21 mouse cellular contexts compared by ENCODE assay signal in genomic region chr1:165790461-165791210, GRCm38 (mm10). TPM values are rescaled to one million over a fixed set of nuclear protein-coding genes. Genes with fewer than 3 reads are reported as not detected.
DNase-seq lines count a peak whose midpoint lies in the region; TF ChIP-seq lines count a peak whose summit lies in the region.
"Had no signal": no experiment of that assay in that cellular context is flagged by ENCODE, and none has a peak within 500 bp of the region (broad histone marks: within the 10 kb centered on the region; RNA-seq: fewer than 3 reads in every experiment).

No protein-coding gene starts in this region.

- TF ChIP-seq POLR2A in heart, adult 2 months (IDR thresholded peaks at IDR 0.05; ENCODE audit: insufficient read depth, low read depth, low read length): no peak
- no peak for TF ChIP-seq POLR2A in thymus, adult 2 months (IDR thresholded peaks at IDR 0.05; ENCODE audit: control insufficient read depth, extremely low read depth, insufficient read depth, low read length, poor library complexity)

- 93% methylated on average over 17 of the region's 17 CpGs for WGBS in heart, adult 2 months
- WGBS in thymus, adult 2 months: 90% methylated on average over 17 of the region's 17 CpGs
- WGBS in limb, embryonic 10.5 days: 94% methylated on average over 17 of the region's 17 CpGs

- TF ChIP-seq CTCF in heart, adult 2 months (IDR thresholded peaks at IDR 0.05): no peak
- TF ChIP-seq CTCF in thymus, adult 2 months (IDR thresholded peaks at IDR 0.05; ENCODE audit: borderline replicate concordance, control insufficient read depth, extremely low read depth, insufficient read depth, low read length, poor library complexity): no peak

- H3K36me3 ChIP-seq in heart, adult 2 months (ENCODE audit: control insufficient read depth, insufficient read depth, low read length): no peaks in the 10 kb centered on the region
- peaks cover 12% of the 10 kb centered on the region; the same call in 1 of the 2 replicates for H3K36me3 ChIP-seq in thymus, adult 2 months (ENCODE audit: control insufficient read depth, insufficient read depth, low read length)
- no peaks in the 10 kb centered on the region for H3K36me3 ChIP-seq in limb, embryonic 10.5 days
- H3K36me3 ChIP-seq: embryonic facial prominence, embryonic 10.5 days; embryonic facial prominence, embryonic 12.5 days; forebrain, embryonic 15.5 days had no signal

- H3K4me3 ChIP-seq in heart, adult 2 months: no peak overlapping the region
- H3K4me3 ChIP-seq in thymus, adult 2 months (ENCODE audit: control insufficient read depth, insufficient read depth, low read length): peak overlapping the region; percentile 75
- H3K4me3 ChIP-seq in limb, embryonic 10.5 days: no peak overlapping the region
- H3K4me3 ChIP-seq: embryonic facial prominence, embryonic 10.5 days; embryonic facial prominence, embryonic 12.5 days; forebrain, embryonic 13.5 days; forebrain, embryonic 15.5 days had no signal

- no peaks in the 10 kb centered on the region for H3K27me3 ChIP-seq in heart, adult 2 months (ENCODE audit: control insufficient read depth, insufficient read depth, low read length)
- H3K27me3 ChIP-seq in thymus, adult 2 months (ENCODE audit: control insufficient read depth, insufficient read depth, low read length): no peaks in the 10 kb centered on the region
- H3K27me3 ChIP-seq in limb, embryonic 10.5 days (ENCODE audit: low read depth, poor library complexity, severe bottlenecking): peaks cover 3% of the 10 kb centered on the region; the same call in 1 of the 2 replicates
- H3K27me3 ChIP-seq: forebrain, embryonic 13.5 days; forebrain, embryonic 15.5 days had no signal

- H3K9me3 ChIP-seq in limb, embryonic 10.5 days (replicated peaks): no peaks in the 10 kb centered on the region
- H3K9me3 ChIP-seq: embryonic facial prominence, embryonic 10.5 days; embryonic facial prominence, embryonic 12.5 days; forebrain, embryonic 13.5 days; forebrain, embryonic 15.5 days had no signal

- no peak for TF ChIP-seq EP300 in heart, adult 2 months (IDR thresholded peaks at IDR 0.05; ENCODE audit: insufficient read depth, low read depth, low read length)

- intact Hi-C loops in heart, adult 2 months (cut with DNase I): no loop called here

- H3K4me1 ChIP-seq in heart, adult 2 months (ENCODE audit: control insufficient read depth, insufficient read depth, low read length): no peaks in the 10 kb centered on the region
- H3K4me1 ChIP-seq in thymus, adult 2 months (replicated peaks; ENCODE audit: control insufficient read depth, insufficient read depth, low read length): peaks cover 38% of the 10 kb centered on the region
- H3K4me1 ChIP-seq in limb, embryonic 10.5 days: peaks cover 36% of the 10 kb centered on the region

- no peak overlapping the region for H3K9ac ChIP-seq in heart, adult 2 months (ENCODE audit: low read depth, low read length)
- H3K9ac ChIP-seq: embryonic facial prominence, embryonic 12.5 days; forebrain, embryonic 13.5 days; forebrain, embryonic 15.5 days; forebrain, postnatal 0 days had no signal

- H3K79me2 ChIP-seq in heart, adult 2 months (replicated peaks; ENCODE audit: control insufficient read depth, insufficient read depth, low read length): no peaks in the 10 kb centered on the region

- no peak overlapping the region for H3K27ac ChIP-seq in heart, adult 2 months
- H3K27ac ChIP-seq in thymus, adult 2 months (ENCODE audit: control insufficient read depth, insufficient read depth, low read length): peak overlapping the region; percentile 95
- H3K27ac ChIP-seq in limb, embryonic 10.5 days: peak overlapping the region; percentile 57; the same call in 1 of the 2 replicates
- H3K27ac ChIP-seq: embryonic facial prominence, embryonic 10.5 days; embryonic facial prominence, embryonic 12.5 days; forebrain, embryonic 13.5 days; forebrain, embryonic 15.5 days had no signal

- peak; percentile 81 for DNase-seq in heart, adult 11 months
- no peak for DNase-seq in heart, adult 2 months
- DNase-seq in thymus, adult 2 months: no peak
- no peak for DNase-seq in thymus, adult 18-20 months
- no peak for DNase-seq in limb, embryonic 10.5 days (ENCODE audit: low spot score)
- peak; percentile 55 for DNase-seq in naive thymus-derived CD4-positive, alpha-beta T cell, adult 2 months (ENCODE audit: low read depth)
- no peak for DNase-seq in kidney, adult 9 months
- no peak for DNase-seq in frontal cortex, postnatal 25 days (ENCODE audit: low spot score in 2 of 2)
- DNase-seq: adrenal gland, adult 2 months; adrenal gland, postnatal 10 days; adrenal gland, postnatal 25 days; cerebellum, adult 11-12 months; cerebellum, adult 2 months; cerebellum, adult 9-10 months; cerebellum, postnatal 10 days; cerebellum, postnatal 25 days; forebrain, postnatal 0 days had no signal

RNA-seq across cellular contexts. Expression of gene Cd247, which starts 2.2 kb away (rescaled TPM):
- under 1 TPM; 0.52 to 0.76 TPM for total RNA-seq in heart, adult 2 months (2021)
- 2.4 and 3.0 TPM in 2 replicates for polyA plus RNA-seq in heart, adult 2 months (2012; rRNA removed)
- 559 and 663 TPM in 2 replicates for polyA plus RNA-seq in thymus, adult 2 months (2012; rRNA removed)
- polyA plus RNA-seq in limb, embryonic 10.5 days (2016; fragmentation: Nextera tagmentation; extraction: Ambion mirVana): 1.0 and 1.1 TPM in 2 replicates

RNA-seq across cellular contexts. Expression of gene Creg1, which starts 27.1 kb away (rescaled TPM):
- 10 to 100 TPM; 85.7 to 93.3 TPM for total RNA-seq in heart, adult 2 months (2021)
- polyA plus RNA-seq in heart, adult 2 months (2012; rRNA removed): 77.2 and 121 TPM in 2 replicates
- 37.5 and 43.2 TPM in 2 replicates for polyA plus RNA-seq in thymus, adult 2 months (2012; rRNA removed)
- polyA plus RNA-seq in limb, embryonic 10.5 days (2016; fragmentation: Nextera tagmentation; extraction: Ambion mirVana): 31.5 and 36.0 TPM in 2 replicates

Comparison
In these comparisons a context has a peak if more than half of its experiments do, and no peak if none do; other contexts are left out.
1. DNase-seq: peak in heart, adult 11 months (single experiment) and naive thymus-derived CD4-positive, alpha-beta T cell, adult 2 months (single experiment); none in heart, adult 2 months (0 of 2), thymus, adult 2 months (single experiment), thymus, adult 18-20 months (0 of 2), limb, embryonic 10.5 days (single experiment), kidney, adult 9 months (single experiment) and frontal cortex, postnatal 25 days (0 of 2).
2. RNA of gene Cd247, which starts 2.2 kb away (polyA plus RNA-seq): 559 to 663 TPM in thymus, adult 2 months; 2.4 to 3.0 TPM in heart, adult 2 months and 1.0 to 1.1 TPM in limb, embryonic 10.5 days; every median in the first group is over 100 times any median in the second.